Mouse (Mus musculus) heart, postnatal 10 days (tissue): ENCODE measurements around the gene Nup37. TPM values are rescaled to one million over a fixed set of nuclear protein-coding genes. Genes with fewer than 3 reads are reported as not detected.
A peak's percentile ranks its signal among the peaks of the same experiment; 100 is the strongest.

Source experiments
- DNase-seq, 2 experiments: peaks; one replicate each; pipeline ENCODE4 v3.0.0; 2021
- intact Hi-C: fragments of 180-260 bp; cut with DNase I; formaldehyde crosslinking; loops from one replicate; pipeline ENCODE4 v1.15.1; 2025
- total RNA-seq, 2 experiments: library from RNA; stranded (reverse); gene quantifications; 2 replicates each; pipeline ENCODE4 v1.2.3; 2021

Gene Nup37
- total RNA-seq, result 10 to 100 TPM in 1 of 2 experiments, 1 to 10 TPM in 1; 8.9 to 10.4 TPM

- peak; percentile 90 to 93 for DNase-seq
- intact Hi-C loops, result loop anchor here (5.0 to 10.0 kb wide), 2 partner anchors 55 to 292 kb away; partner anchors contain the start of genes Igf1 and Washc3
These were observed at the start of gene Nup37, which contains the start of gene Parpbp for GRCm38 (mm10) chr10:88146707-88147477. TSS of gene Nup37 (plus strand) at chr10:88146992. TSS of gene Parpbp (minus strand) at chr10:88146941.

- no peak for DNase-seq
- intact Hi-C loops, result no loop called here
These were observed 40.6 kb upstream of the Nup37 start for GRCm38 (mm10) chr10:88106169-88106568.

GRCm38 (mm10) chr10:88113290-88113689, 33.5 kb upstream of the Nup37 start:
- intact Hi-C loops, result no loop called here
- no peak for DNase-seq

GRCm38 (mm10) chr10:88119721-88120120, 27.1 kb upstream of the Nup37 start:
- intact Hi-C loops, result loop anchor here (1.0 to 10.0 kb wide), 2 partner anchors 265 to 475 kb away; no protein-coding TSS in a partner anchor
- no peak for DNase-seq

GRCm38 (mm10) chr10:88135630-88136029, 11.2 kb upstream of the Nup37 start:
- intact Hi-C loops, result no loop called here
- DNase-seq, result no peak

- no peak for DNase-seq
- intact Hi-C loops, result loop anchor here (5.0 to 10.0 kb wide), 2 partner anchors 56 to 291 kb away; partner anchors contain the start of genes Igf1 and Washc3
These were observed 605 bp upstream of the Nup37 start for GRCm38 (mm10) chr10:88146187-88146586.

GRCm38 (mm10) chr10:88150381-88150780, 3.6 kb downstream of the Nup37 start:
- no peak for DNase-seq
- intact Hi-C loops, result no loop called here

GRCm38 (mm10) chr10:88151658-88152057, 4.9 kb downstream of the Nup37 start:
- intact Hi-C loops, result no loop called here

GRCm38 (mm10) chr10:88162096-88162495, 15.3 kb downstream of the Nup37 start:
- intact Hi-C loops, result no loop called here
- no peak for DNase-seq

More at GRCm38 (mm10) chr10:88151658-88152057, 4.9 kb downstream of the Nup37 start:
- no peak for DNase-seq

GRCm38 (mm10) chr10:88162676-88163075, 15.9 kb downstream of the Nup37 start:
- intact Hi-C loops, result no loop called here

GRCm38 (mm10) chr10:88166158-88166557, 19.4 kb downstream of the Nup37 start:
- DNase-seq, result no peak
- intact Hi-C loops, result no loop called here

More at GRCm38 (mm10) chr10:88162676-88163075, 15.9 kb downstream of the Nup37 start:
- DNase-seq, result no peak

- intact Hi-C loops, result no loop called here
- no peak for DNase-seq
These were observed 20.8 kb downstream of the Nup37 start for GRCm38 (mm10) chr10:88167438-88168077.

GRCm38 (mm10) chr10:88200541-88200940, 53.7 kb downstream of the Nup37 start:
- peak in 1 of 2 experiments; percentile 5 for DNase-seq
- intact Hi-C loops, result loop anchor here (5.0 kb wide), 1 partner anchor 53 kb away; the partner anchor contains the start of genes Nup37 and Parpbp

- DNase-seq, result peak; percentile 93 to 95
- intact Hi-C loops, result loop anchor here (5.0 kb wide), 1 partner anchor 54 kb away; the partner anchor contains the start of genes Nup37 and Parpbp
These were observed 54.3 kb downstream of the Nup37 start, which contains the start of gene Washc3 for GRCm38 (mm10) chr10:88200951-88201638. TSS of gene Washc3 (plus strand) at chr10:88201093.

- DNase-seq, result peak; percentile 6 to 10
- intact Hi-C loops, result loop anchor here (5.0 kb wide), 1 partner anchor 54 kb away; the partner anchor contains the start of genes Nup37 and Parpbp
These were observed 54.9 kb downstream of the Nup37 start for GRCm38 (mm10) chr10:88201650-88202049.

- no peak for DNase-seq
- intact Hi-C loops, result loop anchor here (5.0 kb wide), 1 partner anchor 55 kb away; the partner anchor contains the start of genes Nup37 and Parpbp
These were observed 55.8 kb downstream of the Nup37 start for GRCm38 (mm10) chr10:88202581-88202980.

GRCm38 (mm10) chr10:88203236-88203635, 56.4 kb downstream of the Nup37 start:
- no peak for DNase-seq
- intact Hi-C loops, result loop anchor here (5.0 kb wide), 1 partner anchor 56 kb away; the partner anchor contains the start of genes Nup37 and Parpbp

GRCm38 (mm10) chr10:88212644-88213043, 65.9 kb downstream of the Nup37 start:
- DNase-seq, result no peak
- intact Hi-C loops, result no loop called here

GRCm38 (mm10) chr10:88214800-88215514, 68.2 kb downstream of the Nup37 start:
- intact Hi-C loops, result no loop called here
- no peak for DNase-seq

- intact Hi-C loops, result no loop called here
- no peak for DNase-seq
These were observed 71.4 kb downstream of the Nup37 start for GRCm38 (mm10) chr10:88218161-88218560.
